Mouse (Mus musculus) cerebellum, adult 2 months (tissue): ENCODE data around the gene Mnt.

Experiments used
- CTCF ChIP-seq: fragments of 200-500 bp; IDR thresholded peaks from 2 replicates; pipeline ENCODE4 v1.5.1; 2011; ENCODE audit warnings: low read depth, mild to moderate bottlenecking, control low read depth, low read length, moderate library complexity, borderline replicate concordance; ENCODE audit not compliant: insufficient read depth
- POLR2A ChIP-seq: fragments of 200-500 bp; IDR thresholded peaks from 2 replicates; pipeline ENCODE4 v1.6.1; 2011; ENCODE audit warnings: low read length, control low read depth, borderline replicate concordance; ENCODE audit not compliant: insufficient read depth

- TF ChIP-seq CTCF, result no peak
- no peak for TF ChIP-seq POLR2A
These were observed 12.7 kb downstream of the Mnt start for GRCm38 (mm10) chr11:74843435-74843714.
